8 mouse cellular contexts compared by ENCODE assay signal in genomic region chr2:164745843-164746479, GRCm38 (mm10). TPM values are rescaled to one million over a fixed set of nuclear protein-coding genes. Genes with fewer than 3 reads are reported as not detected.
DNase-seq lines count a peak whose midpoint lies in the region; ATAC-seq and TF ChIP-seq lines count a peak whose summit lies in the region.

Gene Wfdc3, minus strand, starts transcription at chr2:164745931.
Gene Dnttip1, plus strand, starts transcription at chr2:164745983.

- TF ChIP-seq EP300 in lung, postnatal 0 days (IDR thresholded peaks at IDR 0.05) = no peak

- H3K4me2 ChIP-seq in hindbrain, embryonic 11.5 days (replicated peaks; ENCODE audit: low read depth, low read length) = peak within 1 kb of the TSS; percentile 77
- peak within 1 kb of the TSS; percentile 69 for H3K4me2 ChIP-seq in lung, postnatal 0 days (replicated peaks; ENCODE audit: low read depth, low read length)

- H3K36me3 ChIP-seq in hindbrain, embryonic 11.5 days (ENCODE audit: control insufficient read depth, insufficient read depth, low read length) = no peaks in the 10 kb centered on the region
- peaks cover 3% of the 10 kb centered on the region; the same call in 1 of the 2 replicates for H3K36me3 ChIP-seq in lung, postnatal 0 days (ENCODE audit: insufficient read depth, low read length)

- H3K4me1 ChIP-seq in hindbrain, embryonic 11.5 days (replicated peaks; ENCODE audit: control insufficient read depth, insufficient read depth, low read length) = peaks cover 7% of the 10 kb centered on the region; the same call in 1 of the 2 replicates
- peaks cover 11% of the 10 kb centered on the region for H3K4me1 ChIP-seq in lung, postnatal 0 days (ENCODE audit: insufficient read depth, low read depth, low read length)

- peak; percentile 93 for ATAC-seq in hindbrain, embryonic 11.5 days (ENCODE audit: low FRiP score)
- peak; percentile 95 for ATAC-seq in lung, postnatal 0 days

- peak within 1 kb of the TSS; percentile 77 for H3K4me3 ChIP-seq in hindbrain, embryonic 11.5 days (ENCODE audit: low read depth, low read length)
- H3K4me3 ChIP-seq in lung, postnatal 0 days (ENCODE audit: low read depth, low read length) = peak within 1 kb of the TSS; percentile 93

- peak within 1 kb of the TSS; percentile 92 for H3K9ac ChIP-seq in hindbrain, embryonic 11.5 days (ENCODE audit: low read depth, low read length)
- H3K9ac ChIP-seq in lung, postnatal 0 days (replicated peaks; ENCODE audit: low read depth) = peak within 1 kb of the TSS; percentile 97

- H3K9me3 ChIP-seq in hindbrain, embryonic 11.5 days (ENCODE audit: control insufficient read depth, low read length) = no peaks in the 10 kb centered on the region
- no peaks in the 10 kb centered on the region for H3K9me3 ChIP-seq in lung, postnatal 0 days (ENCODE audit: low read length)

- no peak for TF ChIP-seq CTCF in lung, postnatal 0 days (IDR thresholded peaks at IDR 0.05)

- H3K27ac ChIP-seq in hindbrain, embryonic 11.5 days (ENCODE audit: low read depth, low read length) = peak within 1 kb of the TSS; percentile 53; the same call in 1 of the 2 replicates
- peak within 1 kb of the TSS; percentile 84 for H3K27ac ChIP-seq in lung, postnatal 0 days (ENCODE audit: low read length)

- peak; percentile 96 for DNase-seq in NIH3T3 (ENCODE audit: low read depth)
- DNase-seq in cerebellum, adult 9-11 months = peak; percentile 90
- peak; percentile 88 to 95 for DNase-seq in frontal cortex, postnatal 10 days (ENCODE audit: low spot score in 2 of 2)
- DNase-seq in hindbrain, embryonic 11.5 days (ENCODE audit: low spot score) = peak; percentile 97
- peak; percentile 95 to 96 for DNase-seq in layer of hippocampus, postnatal 10 days (ENCODE audit: low spot score in 2 of 2)
- DNase-seq in lung, postnatal 0 days (ENCODE audit: low spot score) = peak; percentile 94
- DNase-seq in ovary, postnatal 10 days (ENCODE audit: low spot score) = peak; percentile 89
- peak; percentile 96 for DNase-seq in thymus, postnatal 0 days (ENCODE audit: low spot score)

- WGBS in hindbrain, embryonic 11.5 days = under 1% methylated on average over 52 of the region's 70 CpGs
- 2% methylated on average over 64 of the region's 70 CpGs for WGBS in lung, postnatal 0 days

- no peaks in the 10 kb centered on the region for H3K27me3 ChIP-seq in hindbrain, embryonic 11.5 days (ENCODE audit: control insufficient read depth, insufficient read depth, low read length)
- H3K27me3 ChIP-seq in lung, postnatal 0 days (replicated peaks; ENCODE audit: insufficient read depth, low read length) = no peaks in the 10 kb centered on the region

RNA-seq across cellular contexts. Expression of gene Wfdc3, which starts in this region (rescaled TPM):
- 0.53 and 1.0 TPM in 2 replicates for polyA plus RNA-seq in hindbrain, embryonic 11.5 days (2014; fragmentation: Nextera tagmentation; extraction: Ambion mirVana)
- 1 to 10 TPM in 1 of 2 experiments, under 1 TPM in 1; 0.87 to 1.4 TPM for total RNA-seq in layer of hippocampus, postnatal 10 days (2021)
- polyA plus RNA-seq in lung, postnatal 0 days (2015; fragmentation: Nextera tagmentation; extraction: Ambion mirVana) = 6.4 and 6.6 TPM in 2 replicates
- 0.49 and 0.56 TPM in 2 replicates for polyA plus RNA-seq in thymus, postnatal 0 days (2015; fragmentation: Nextera tagmentation; extraction: Ambion mirVana)

RNA-seq across cellular contexts. Expression of gene Dnttip1, which starts in this region (rescaled TPM):
- polyA plus RNA-seq in hindbrain, embryonic 11.5 days (2014; fragmentation: Nextera tagmentation; extraction: Ambion mirVana) = 79.4 and 81.5 TPM in 2 replicates
- total RNA-seq in layer of hippocampus, postnatal 10 days (2021) = 10 to 100 TPM; 41.9 to 46.0 TPM
- polyA plus RNA-seq in lung, postnatal 0 days (2015; fragmentation: Nextera tagmentation; extraction: Ambion mirVana) = 47.1 and 47.2 TPM in 2 replicates
- 70.4 and 85.2 TPM in 2 replicates for polyA plus RNA-seq in thymus, postnatal 0 days (2015; fragmentation: Nextera tagmentation; extraction: Ambion mirVana)

Comparison
In these comparisons a context has a peak if more than half of its experiments do, and no peak if none do; other contexts are left out.
1. Peak in every context shown above with its lines: DNase-seq, ATAC-seq, H3K4me3 ChIP-seq and H3K27ac ChIP-seq.